Mouse (Mus musculus): ENCODE data around the gene Hnrnph1.

DNA sequence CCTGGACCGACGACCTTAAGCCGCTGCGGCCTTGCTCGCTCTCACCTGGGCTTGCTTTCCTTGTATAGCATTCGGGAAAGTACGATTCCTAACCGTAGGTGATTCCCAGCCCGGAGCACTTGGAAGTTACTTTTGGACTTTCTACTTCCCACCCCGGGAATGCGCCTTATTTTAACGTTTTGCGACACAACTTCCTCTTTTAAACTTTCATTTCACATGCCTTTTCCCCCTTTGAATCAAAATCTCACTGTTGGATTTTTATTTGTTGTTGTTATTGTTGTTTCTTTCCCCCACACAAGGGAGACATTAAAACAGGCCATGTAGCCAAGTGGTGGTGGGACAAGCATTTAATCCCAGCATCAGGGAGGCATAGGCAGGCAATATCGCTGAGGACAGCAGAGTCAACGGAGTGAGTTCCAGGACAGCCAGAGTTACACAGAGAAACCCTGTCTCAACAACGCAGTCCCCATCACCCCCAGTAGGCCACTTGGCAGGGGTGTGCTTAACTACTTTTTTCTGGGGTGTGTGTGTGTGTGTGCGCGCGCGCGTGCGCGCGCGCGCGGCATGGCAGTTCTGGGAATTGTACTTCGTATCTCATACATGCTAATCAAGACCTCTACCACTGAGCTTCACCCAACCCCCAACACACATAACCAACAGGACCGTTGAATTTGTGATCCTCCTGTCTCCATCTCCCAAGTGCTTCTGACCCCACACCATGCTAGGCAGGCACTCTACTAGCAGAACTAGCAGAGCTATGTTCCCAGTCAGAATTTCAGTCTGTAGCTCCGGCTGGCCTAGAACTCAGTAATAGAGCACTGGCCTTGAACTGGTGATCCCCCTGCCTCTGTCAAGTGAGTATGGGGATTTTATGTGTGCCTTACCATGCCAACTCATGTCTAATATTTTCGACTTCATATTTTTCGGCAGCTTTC is 54.6 kb downstream of the Hnrnph1 start:
- TF ChIP-seq CTCF (IDR thresholded peaks at IDR 0.05; ENCODE audit: low read depth, low read length): no peak
- TF ChIP-seq POLR2A (IDR thresholded peaks at IDR 0.05; ENCODE audit: borderline replicate concordance, low read depth, low read length): no peak

All from bone marrow macrophage, adult 2 months (primary cell).